Mouse (Mus musculus) ES-CJ7 (cell line): ENCODE measurements around the gene Sugct.
A peak's percentile ranks its signal among the peaks of the same experiment; 100 is the strongest.

ENCODE experiments used
- DNase-seq: peaks from one replicate; pipeline ENCODE4 v3.0.0; 2011; ENCODE audit warnings: low read depth, low spot score

Sugct gene

DNA sequence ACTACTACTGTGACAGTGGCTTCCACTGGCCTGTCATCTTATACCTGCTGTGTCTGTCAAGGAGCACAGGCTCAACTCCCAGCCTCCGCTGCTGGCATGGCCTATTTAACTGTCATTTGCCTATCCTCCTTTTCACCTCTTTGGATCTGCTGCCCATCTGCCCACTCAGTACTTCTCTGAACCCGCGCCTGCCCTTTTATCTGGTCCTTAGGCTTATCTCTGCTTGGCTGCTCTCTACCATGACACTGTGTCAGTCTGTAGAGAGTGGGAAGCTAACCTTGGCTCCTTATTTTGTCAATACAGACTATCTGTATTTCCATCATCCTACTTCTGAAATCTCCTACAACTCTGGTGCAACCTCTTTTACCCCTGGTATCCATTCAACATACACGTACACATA, 793.9 kb downstream of the Sugct start:
- no peak for DNase-seq

DNA sequence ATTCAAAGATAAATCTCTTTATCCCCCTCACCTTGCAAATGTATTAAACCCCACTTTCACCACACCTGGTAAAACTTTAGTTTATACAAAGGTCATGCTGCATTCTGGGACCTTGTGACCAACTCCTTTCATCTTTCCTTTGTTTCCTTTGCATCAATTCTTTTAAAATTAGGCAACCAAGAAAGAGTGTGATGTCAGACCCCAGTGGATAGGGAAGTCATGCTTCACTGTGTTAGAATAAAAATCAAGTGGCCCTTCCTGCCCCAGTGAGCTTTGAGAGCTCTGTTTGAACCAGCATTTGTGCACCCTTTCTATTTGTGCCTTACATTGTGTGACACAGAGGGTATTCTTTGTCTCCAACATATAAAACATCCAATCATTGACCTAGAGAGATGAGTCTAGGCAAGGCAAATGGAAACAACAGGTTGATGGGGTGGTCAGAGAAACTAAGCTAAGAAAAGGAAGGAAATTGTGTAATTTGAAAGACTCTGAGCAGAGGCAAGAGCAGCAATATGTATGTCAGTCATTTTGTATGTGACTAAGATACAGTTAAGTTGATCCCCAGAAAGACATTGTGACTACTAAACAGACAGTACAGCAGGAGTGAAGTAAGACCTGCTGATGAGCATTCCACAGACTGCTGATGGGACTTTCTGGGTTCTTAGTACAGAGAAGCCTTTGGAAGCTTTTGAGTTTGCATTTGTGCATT, 797.1 kb downstream of the Sugct start:
- DNase-seq, result no peak

DNA sequence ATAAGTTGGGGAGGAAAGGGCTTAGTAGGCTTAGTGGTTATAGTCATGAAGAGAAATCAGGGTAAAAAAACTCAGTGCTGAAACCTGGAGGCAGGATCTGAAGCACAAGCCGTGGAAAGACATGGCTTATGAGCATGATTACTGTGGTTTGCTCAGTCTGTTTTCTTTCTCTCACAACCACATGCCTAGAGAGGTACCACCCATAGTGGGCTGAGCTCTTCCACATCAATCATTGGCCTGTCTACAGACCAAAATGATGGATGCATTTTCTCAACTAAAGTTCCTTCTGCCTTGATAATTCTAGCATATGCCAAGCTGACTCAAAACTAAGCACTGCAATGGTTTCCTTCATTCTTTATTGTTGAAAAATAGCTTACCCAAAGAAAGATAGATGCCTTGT, 817.3 kb downstream of the Sugct start:
- DNase-seq, result no peak

DNA sequence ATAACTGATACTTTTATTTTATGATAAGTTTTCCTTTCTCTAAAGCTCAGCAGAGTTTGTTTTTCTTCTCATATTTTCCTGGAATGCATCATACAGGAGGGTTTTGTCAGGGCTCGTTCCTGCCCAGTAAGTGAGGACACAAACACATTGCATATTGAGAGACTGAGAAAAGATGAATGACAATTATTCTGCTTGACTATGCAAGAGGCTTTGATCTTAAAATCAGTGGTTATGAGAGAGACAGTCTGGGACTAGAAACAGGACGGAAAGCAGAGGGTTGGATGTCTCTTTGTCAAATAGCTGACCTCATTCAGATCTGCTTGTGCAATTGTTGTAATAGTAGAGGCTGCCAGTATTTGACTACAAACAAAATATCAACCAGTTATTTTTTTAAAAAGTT, 835.4 kb downstream of the Sugct start:
- DNase-seq, result no peak

GRCm38 (mm10) chr13:16847236-16847635, 848.1 kb downstream of the Sugct start:
- DNase-seq, result no peak

GRCm38 (mm10) chr13:16840994-16841393, 854.4 kb downstream of the Sugct start:
- DNase-seq, result no peak

DNA sequence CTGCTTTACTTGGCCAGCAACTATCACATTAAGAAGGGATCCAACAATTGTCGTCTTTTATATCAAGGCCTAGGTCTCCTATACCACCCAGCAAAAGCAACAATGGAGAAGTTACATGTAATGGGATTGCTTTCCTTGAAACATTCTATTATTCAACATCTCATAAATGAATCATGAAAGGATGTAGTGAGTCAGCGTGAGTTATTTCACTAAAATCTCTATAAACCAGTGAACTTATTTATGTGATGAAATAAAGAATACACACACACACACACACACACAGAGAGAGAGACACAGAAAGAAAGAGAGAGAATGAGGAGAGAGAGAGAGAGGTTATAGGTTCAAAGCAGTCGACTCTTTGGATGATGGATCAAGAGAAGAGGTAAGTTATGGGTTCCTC, 856.9 kb downstream of the Sugct start:
- no peak for DNase-seq

DNA sequence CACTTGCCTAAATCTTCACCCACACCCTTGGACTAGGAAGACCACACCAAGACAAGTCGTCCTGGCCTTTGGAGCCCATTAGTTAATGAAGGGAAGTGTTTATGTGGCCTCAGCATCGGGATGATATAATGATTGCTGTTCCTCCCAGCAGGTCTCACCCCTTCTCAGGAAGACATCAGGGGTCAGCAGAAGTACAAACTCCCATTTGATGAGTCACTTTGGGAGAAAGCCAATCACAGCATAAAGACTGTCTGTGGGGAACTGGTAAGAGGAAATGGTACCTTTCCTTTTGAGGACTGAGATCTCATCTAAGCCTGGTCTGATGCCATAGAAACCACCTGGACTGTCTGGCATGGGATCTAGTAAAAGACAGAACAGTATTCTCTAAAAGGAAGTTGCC, 860.2 kb downstream of the Sugct start:
- no peak for DNase-seq

DNA sequence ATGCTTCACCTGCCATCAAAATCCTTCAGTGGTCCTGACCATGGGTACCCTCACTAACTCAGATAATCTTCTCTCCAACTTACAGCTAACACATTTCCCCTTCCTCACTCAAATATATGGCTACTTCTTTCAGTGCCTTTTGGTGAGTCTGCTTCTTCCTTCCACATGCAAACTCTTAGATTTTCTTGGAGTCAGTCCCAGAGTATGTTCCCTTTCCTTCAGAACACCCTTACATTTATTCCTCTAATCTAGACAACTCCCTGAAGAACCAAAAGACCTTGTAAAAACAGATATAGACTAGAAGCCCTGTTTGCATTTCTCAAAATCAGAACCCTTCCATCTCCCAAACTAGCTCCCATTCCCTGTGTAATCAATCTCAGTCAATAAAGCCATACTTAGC, 862.3 kb downstream of the Sugct start:
- no peak for DNase-seq

DNA sequence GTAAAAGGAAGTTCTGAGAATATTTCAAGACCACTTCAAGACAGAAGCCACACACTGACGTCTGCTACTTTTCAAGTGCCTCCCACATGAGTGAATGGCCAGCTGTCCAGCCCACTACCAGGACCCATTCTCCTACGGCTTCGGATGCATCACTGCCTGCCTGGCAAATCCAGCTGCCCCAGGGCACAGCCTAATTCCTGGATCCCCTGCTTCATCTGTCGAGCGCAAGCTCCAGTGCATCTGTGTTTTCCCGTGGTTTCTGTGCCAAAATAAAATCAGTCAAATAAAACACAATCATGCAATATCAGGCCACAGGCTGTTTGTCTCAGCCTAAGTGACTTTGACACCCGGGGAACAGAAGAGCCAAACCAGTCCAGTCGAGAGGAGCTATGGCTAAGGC, 863.5 kb downstream of the Sugct start:
- DNase-seq, result no peak

- DNase-seq, result peak; percentile 93
These were observed 865.1 kb downstream of the Sugct start for GRCm38 (mm10) chr13:16830291-16830690.

GRCm38 (mm10) chr13:16829589-16829988, 865.8 kb downstream of the Sugct start:
- DNase-seq, result peak; percentile 59

DNA sequence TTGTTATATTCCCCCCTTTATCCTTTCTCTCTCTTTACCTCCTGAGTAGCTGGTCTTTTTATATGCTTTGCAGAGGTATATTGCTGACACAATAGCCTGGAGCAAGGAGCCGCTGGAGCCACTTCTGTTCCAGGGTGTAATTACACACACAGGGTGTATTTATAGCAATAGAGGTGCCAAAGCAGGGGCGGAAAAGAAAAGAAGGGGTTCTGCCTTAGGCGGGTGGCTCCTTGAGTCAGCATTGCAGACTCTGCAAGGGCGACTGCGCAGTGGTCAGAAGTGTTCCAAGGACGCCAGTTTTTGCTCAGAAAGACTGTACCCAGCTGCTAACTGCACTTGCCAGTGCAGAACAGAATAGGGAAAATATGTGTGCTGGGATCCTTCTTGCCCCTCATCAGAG, 869.7 kb downstream of the Sugct start:
- DNase-seq, result no peak

- DNase-seq, result no peak
These were observed 873.6 kb downstream of the Sugct start for GRCm38 (mm10) chr13:16821785-16822184.

DNA sequence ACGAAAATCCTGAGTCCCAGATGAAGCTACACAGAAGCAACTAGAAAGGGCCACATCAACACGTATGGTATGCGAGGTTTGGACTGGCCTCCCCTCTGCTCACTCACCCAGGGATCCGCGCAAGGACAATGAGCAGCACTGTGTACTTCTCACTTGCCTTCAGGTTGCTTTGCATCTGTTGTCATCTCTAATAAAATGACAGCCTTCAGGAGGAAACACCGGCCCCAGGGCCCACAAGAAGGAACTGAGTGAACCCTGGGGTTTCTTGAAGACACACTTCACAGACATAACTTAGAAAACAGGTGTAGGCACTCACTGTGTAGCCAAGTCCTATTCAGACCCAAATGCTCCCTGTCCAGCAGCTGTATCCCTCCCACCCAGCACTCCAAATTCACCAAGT, 877.9 kb downstream of the Sugct start:
- no peak for DNase-seq

GRCm38 (mm10) chr13:16816747-16817146, 878.6 kb downstream of the Sugct start:
- no peak for DNase-seq

DNA sequence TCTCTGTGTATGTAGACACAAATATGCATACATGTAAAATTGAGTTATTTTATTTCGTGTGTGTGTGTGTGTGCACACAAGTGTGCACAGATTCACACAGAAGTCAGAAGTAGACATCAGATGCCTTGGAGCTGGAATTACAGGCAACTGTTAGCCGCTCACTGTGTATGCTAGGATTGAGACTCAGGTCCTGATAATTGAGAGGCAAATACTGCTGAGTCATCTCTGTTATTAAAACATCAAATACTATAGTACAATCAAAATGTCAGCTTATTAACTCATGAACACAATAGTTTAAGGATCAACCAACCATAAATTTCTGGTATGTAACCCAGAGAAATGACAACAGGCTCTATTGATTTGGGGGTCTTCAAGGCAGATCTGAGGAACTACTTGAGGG, 883.1 kb downstream of the Sugct start:
- DNase-seq, result no peak
